Mouse (Mus musculus): ENCODE measurements around the gene C1ql1.
"Not testable (repeated sequence)": the region's sequence is repeated elsewhere in the genome, so short reads cannot be mapped to it uniquely, and the experiment has no call there.

The C1ql1 gene

GRCm38 (mm10) chr11:102946265-102946991, at the start of gene C1ql1:
C1ql1 (minus strand) TSS chr11:102946688.
- peak; percentile 79 to 85 for DNase-seq (ENCODE audit: low spot score in 2 of 2)

DNA sequence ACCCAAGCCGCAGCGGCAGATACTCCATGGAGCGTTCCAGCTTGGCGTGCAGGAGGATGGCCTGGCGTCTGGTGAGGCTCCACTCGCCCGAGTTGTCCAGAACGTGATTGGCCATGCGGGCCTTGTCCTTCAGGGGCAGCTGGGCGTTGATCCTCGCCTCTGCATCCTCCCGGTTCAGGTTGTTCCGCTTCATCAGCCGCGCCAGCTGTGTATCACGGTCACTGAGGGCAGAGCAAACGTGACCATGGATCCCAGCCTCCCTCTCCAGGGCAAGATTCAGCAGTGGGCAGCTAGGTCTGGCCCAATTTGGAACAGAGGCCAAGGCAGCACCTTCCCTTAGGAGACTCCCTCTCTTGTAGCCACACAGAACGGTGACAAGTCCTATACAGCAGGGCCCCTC, 48.5 kb upstream of the C1ql1 start:
- no peak for DNase-seq (ENCODE audit: low spot score in 2 of 2)

DNA sequence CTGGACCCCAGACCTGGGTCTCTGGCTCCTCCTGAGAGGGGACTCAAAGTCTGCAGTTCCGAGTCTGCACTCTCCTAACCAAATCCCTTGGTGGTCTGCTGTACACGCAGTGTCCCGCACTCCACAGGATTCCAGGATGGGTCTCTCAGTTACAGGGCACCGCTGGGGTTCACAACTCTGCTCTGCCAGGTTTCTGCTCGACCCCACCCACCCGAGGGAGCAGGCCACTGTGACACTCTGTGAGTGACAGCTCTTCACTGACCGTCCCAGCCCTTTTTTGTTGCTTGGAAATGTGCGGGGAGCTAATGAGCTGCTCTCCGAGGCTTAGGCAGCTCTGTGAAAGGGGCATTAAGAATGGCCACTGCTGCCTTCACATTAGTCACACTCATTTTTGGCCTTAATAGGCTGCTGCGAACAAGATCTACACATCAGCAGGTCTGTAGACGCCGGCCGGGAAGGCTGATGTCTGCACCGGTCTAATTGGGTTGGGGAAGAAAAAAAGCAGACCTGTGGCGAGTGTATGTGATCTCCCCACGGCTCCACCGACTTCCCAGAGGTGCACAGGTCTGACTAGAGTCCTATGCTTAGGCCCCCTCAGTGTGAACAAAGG, 47.0 kb upstream of the C1ql1 start:
- DNase-seq (ENCODE audit: low spot score in 2 of 2), result no peak

DNA sequence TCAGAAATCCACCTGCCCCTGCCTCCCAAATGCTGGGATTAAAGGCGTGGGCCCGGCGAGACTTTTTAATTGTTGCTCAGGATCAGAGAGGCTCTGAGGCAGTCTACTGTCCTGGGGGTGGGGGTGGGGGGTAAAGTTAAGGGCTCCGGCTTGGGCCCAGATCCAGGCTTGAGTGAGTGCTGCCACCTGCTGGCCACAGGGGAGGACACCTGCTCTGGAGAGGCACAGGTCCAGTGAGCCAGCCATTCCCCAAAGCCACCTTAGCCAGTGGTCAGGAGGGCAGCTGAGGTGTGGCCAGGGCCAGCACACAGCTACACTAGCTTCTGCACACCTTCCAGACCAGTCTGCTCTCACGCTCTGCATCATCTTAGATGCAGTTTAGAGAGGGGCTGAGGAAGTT, 46.5 kb upstream of the C1ql1 start:
- DNase-seq (ENCODE audit: low spot score in 2 of 2), result peak; percentile 67 to 81

GRCm38 (mm10) chr11:102991681-102992080, 45.2 kb upstream of the C1ql1 start:
- DNase-seq (ENCODE audit: low spot score in 2 of 2), result no peak

DNA sequence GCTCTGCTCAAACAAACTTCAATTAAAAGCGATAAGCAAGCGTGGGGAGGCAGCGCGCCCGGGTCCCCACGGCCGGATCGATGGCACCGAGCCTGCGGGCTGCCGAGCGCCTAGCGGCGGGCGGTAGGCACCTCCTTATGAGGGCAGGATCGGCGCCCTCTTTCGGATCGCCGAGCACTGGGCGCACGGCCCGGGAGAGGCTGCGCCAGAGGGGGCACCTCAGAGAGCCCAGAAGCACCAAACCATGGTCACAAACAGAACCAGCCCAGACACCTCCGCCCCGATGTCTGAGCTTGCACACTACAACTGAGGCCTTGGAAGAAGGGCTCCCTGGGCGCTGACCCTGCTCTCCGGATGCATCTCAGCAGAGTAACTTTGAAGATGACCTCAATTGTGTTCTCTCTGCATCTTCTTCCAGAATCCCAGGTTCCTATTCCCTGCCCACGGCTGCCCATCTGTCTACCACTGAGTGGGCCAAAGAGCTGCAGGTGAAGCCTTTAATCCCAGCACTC, 43.7 kb upstream of the C1ql1 start:
- peak; percentile 57 to 72 for DNase-seq (ENCODE audit: low spot score in 2 of 2)

GRCm38 (mm10) chr11:102989641-102990151, 43.2 kb upstream of the C1ql1 start:
- DNase-seq (ENCODE audit: low spot score in 2 of 2), result no peak

DNA sequence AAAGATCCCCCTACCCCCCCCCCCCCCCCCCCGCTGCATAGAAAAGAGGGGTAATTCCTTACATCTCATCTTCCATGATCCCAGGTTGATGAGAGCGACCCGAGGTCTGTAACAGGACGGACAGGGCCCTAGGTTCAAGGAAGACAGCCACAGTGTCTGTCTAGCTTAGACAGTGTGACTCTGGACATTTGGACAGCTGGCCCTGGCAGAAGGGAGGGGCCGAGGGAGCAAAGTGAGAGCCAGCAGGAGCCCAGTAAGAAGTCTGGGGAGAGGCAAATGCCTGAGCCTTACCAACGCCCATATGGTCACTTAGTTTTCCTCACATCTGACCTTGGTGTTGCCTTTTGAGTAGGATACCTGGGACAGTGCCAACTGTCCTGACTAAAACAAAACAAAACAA, 38.7 kb upstream of the C1ql1 start:
- DNase-seq (ENCODE audit: low spot score in 2 of 2), result no peak

DNA sequence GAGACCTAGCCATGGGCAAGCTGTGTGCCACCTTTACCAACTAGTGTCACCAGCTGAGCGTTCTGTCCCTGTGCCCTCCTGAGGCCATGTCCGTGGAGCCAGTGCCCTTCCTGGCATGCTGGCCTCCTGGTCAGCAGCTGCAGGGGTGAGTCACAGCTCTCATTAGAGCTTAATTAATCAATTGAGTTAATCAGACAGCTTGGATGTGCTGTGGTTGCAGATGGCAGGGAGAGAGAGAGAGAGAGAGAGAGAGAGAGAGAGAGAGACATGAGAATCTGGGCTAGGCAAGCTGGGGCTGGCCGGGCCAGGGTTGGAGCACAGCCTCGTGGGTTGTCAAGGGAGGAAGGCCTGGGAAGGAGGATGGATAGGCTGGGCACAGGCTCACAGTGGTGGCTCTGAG, 38.1 kb upstream of the C1ql1 start:
- DNase-seq (ENCODE audit: low spot score in 2 of 2), result no peak

GRCm38 (mm10) chr11:102984086-102984485, 37.6 kb upstream of the C1ql1 start:
- DNase-seq (ENCODE audit: low spot score in 2 of 2), result no peak

DNA sequence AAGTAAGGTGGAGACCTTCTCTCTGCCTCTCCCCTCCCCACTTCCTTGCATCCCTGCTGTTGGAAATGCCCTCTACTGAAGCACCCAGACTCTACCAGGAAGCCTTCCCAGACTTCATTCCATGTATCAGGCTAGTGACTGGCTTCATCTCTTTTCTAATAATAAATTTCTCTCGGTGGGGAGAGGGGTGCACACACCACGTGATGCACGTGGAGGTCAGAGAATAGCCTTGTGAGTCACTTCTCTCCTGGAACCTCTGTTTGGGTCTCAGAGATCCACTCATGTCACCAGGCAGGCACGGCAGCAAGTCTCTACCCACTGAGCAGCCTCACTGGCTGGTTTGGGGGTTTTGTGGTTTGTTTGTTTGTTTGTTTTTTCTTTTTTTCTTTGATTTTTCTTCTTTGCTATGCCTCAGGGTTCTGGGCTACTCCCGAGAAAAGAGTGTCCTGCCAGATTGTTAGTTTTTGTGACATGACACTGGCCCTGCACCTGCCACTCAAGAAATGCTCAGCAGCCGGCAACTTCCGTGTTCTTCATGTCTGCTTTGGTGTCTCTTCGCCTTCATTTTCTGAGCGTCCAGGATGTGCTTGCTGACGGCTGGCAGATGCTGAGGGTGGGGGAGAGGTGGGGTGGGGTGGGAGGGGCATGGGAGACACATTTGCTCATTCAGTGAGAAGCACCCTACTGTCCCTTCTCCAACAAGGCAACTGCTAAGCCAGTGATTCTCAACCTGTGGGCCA, 34.8 kb upstream of the C1ql1 start:
- DNase-seq (ENCODE audit: low spot score in 2 of 2), result no peak

- no peak for DNase-seq (ENCODE audit: low spot score in 2 of 2)
Measured at GRCm38 (mm10) chr11:102978052-102978666, 31.7 kb upstream of the C1ql1 start.

DNA sequence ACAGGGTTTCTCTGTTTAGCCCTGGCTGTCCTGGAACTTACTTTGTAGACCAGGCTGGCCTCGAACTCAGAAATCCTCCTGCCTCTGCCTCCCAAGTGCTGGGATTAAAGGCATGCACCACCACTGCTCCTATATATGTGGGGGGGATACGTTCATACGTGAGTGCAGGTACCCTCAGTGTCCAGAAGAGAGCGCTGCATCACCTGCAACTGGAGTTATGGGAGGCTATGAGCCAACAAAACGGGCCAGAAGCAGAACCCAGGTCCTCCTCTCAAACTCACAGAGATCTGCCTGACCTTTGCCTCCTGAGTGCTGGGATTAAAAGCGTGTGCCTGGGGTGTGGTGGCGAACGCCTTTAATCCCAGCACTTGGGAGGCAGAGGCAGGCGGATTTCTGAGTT, 29.5 kb upstream of the C1ql1 start:
- DNase-seq (ENCODE audit: low spot score in 2 of 2), result not testable (repeated sequence)

- DNase-seq (ENCODE audit: low spot score in 2 of 2), result no peak
Measured at GRCm38 (mm10) chr11:102972326-102972725, 25.8 kb upstream of the C1ql1 start.

GRCm38 (mm10) chr11:102971604-102972003, 25.1 kb upstream of the C1ql1 start:
- DNase-seq (ENCODE audit: low spot score in 2 of 2), result peak; percentile 38 to 58

DNA sequence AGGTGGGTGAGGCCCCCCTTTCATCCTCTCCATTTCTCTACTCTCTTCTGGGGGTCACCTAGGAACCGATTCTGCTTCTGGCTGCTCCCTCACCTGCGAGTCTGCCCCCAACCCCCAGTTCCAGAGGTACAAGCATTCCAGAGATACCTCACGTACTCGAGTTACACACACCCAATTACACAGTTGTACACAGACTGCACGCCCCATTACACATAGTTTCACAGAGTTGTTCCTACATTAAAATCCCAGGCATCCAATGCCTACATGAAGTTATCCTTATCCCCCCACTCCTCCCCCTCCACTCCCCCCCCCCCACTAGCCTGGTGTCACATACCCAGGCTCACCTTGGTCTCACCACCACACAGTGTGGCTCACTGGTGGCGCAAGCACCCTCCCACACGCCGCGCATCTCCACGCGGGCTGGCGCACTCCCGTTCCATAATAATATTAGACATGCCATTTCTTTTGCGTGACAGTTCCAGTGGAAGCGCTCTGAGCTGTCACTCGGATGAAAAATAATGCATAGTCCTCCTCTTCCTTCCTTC, 18.1 kb upstream of the C1ql1 start:
- DNase-seq (ENCODE audit: low spot score in 2 of 2), result no peak

DNA sequence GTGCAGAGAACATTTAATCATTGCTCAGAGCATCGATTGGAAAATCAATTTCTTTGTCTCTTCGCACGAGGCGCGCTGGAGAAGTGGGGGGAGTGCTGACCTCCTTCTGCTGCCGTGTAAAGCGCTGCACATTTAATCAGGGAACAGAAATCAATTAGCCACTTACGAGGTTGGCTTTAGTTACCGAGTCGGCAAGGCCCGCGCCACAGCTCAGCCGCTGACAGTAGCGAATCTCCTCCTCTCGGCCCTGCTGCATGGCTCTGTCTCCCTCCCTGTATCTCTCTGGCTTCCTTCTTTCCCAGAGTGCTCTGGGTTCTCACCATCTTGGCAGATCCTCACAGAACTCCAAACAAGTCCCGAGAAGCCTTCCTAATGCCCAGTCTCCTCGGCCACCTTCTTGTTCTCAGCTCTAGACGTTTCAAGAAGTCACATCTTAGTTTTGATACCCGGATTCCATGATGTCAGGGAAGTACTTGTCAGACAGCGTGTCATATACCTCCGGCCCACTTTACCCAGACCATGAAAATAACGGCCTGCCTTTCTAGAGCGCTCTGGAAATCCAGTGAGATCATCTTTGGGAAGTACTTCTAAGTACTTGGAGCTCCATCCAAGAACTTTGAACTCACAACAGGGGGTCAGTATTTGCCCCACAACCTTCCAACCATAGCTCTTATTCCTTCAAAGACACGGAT, 17.5 kb upstream of the C1ql1 start:
- no peak for DNase-seq (ENCODE audit: low spot score in 2 of 2)

DNA sequence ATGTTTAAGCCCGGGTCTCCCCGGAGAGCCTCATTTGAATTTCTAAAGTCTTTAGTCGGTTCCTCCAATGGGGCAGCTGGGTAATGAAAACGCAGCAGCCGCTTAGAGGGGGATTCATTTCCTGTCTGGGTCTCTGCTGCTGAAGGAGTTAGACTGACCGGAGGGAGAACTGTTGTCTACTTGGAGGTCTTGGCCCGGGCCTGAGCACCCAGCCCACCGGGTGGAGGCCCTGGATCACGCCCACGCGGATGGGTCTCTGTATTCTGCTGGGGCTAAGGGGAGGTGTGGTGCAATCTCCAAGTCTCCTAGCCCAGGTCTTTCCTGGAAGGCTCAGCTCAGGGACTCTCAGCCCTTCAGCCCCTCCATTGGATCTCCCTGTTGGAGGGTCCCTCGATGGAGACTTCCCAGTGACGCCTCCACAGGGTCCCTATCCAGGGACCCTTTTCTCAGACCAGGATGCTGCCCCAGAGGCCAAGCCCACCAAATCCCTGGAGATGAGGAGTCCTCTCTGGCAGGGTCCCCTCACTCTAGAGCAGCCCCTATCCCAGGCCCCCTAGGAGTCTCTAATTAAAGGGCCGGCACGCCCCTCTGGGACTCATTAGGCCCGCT, 16.9 kb upstream of the C1ql1 start:
- DNase-seq (ENCODE audit: low spot score in 2 of 2), result no peak

- no peak for DNase-seq (ENCODE audit: low spot score in 2 of 2)
Measured at GRCm38 (mm10) chr11:102962861-102963245, 16.4 kb upstream of the C1ql1 start.

- no peak for DNase-seq (ENCODE audit: low spot score in 2 of 2)
Measured at GRCm38 (mm10) chr11:102961082-102961481, 14.6 kb upstream of the C1ql1 start.

GRCm38 (mm10) chr11:102958870-102959269, 12.4 kb upstream of the C1ql1 start:
- no peak for DNase-seq (ENCODE audit: low spot score in 2 of 2)

Measured in right cerebral cortex, postnatal 10 days (tissue).